Comparison of ENCODE assay signal across 8 mouse cellular contexts in genomic region chr19:4943253-4943588, GRCm38 (mm10). TPM values are rescaled to one million over a fixed set of nuclear protein-coding genes. Genes with fewer than 3 reads are reported as not detected.
DNase-seq lines count a peak whose midpoint lies in the region; ATAC-seq and TF ChIP-seq lines count a peak whose summit lies in the region.

No protein-coding gene starts in this region.

- H3K4me3 ChIP-seq in liver, adult 2 months (ENCODE audit: insufficient read depth, low read depth, low read length): peak overlapping the region; percentile 8; the same call in 1 of the 2 replicates
- peak overlapping the region; percentile 72 for H3K4me3 ChIP-seq in intestine, embryonic 16.5 days (ENCODE audit: low read length)
- H3K4me3 ChIP-seq in midbrain, embryonic 15.5 days: peak overlapping the region; percentile 82

- 0 out of 2 replicates have a peak, but pooled peaks have one; percentile 9 for ATAC-seq in erythroblast, adult 5-6 weeks (replicated peaks; ENCODE audit: low FRiP score, poor library complexity, severe bottlenecking)
- peak; percentile 73 for ATAC-seq in intestine, embryonic 16.5 days
- ATAC-seq in midbrain, embryonic 15.5 days (replicated peaks): no peak

- no peak overlapping the region for H3K27ac ChIP-seq in liver, adult 2 months (replicated peaks; ENCODE audit: insufficient read depth, low read depth, low read length)
- no peak overlapping the region for H3K27ac ChIP-seq in intestine, embryonic 16.5 days (ENCODE audit: low read length)
- H3K27ac ChIP-seq in midbrain, embryonic 15.5 days: peak overlapping the region; percentile 86

- H3K79me2 ChIP-seq in liver, adult 2 months (ENCODE audit: control insufficient read depth, insufficient read depth, low read length): no peaks in the 10 kb centered on the region

- peak overlapping the region; percentile 96 for H3K4me2 ChIP-seq in intestine, embryonic 16.5 days (ENCODE audit: low read depth, low read length)
- peak overlapping the region; percentile 67 for H3K4me2 ChIP-seq in midbrain, embryonic 15.5 days

- H3K36me3 ChIP-seq in liver, adult 2 months (ENCODE audit: control insufficient read depth, insufficient read depth, low read length): no peaks in the 10 kb centered on the region
- H3K36me3 ChIP-seq in intestine, embryonic 16.5 days (ENCODE audit: control insufficient read depth, insufficient read depth, low read length): no peaks in the 10 kb centered on the region
- no peaks in the 10 kb centered on the region for H3K36me3 ChIP-seq in midbrain, embryonic 15.5 days (replicated peaks)

- H3K9ac ChIP-seq in liver, adult 2 months (ENCODE audit: low read depth, low read length): peak overlapping the region; percentile 39; the same call in 1 of the 2 replicates
- peak overlapping the region; percentile 77 for H3K9ac ChIP-seq in intestine, embryonic 16.5 days (ENCODE audit: low read depth, low read length)
- H3K9ac ChIP-seq in midbrain, embryonic 15.5 days: peak overlapping the region; percentile 75

- WGBS in liver, adult 2 months: 4% methylated on average over 13 of the region's 13 CpGs
- 4% methylated on average over 13 of the region's 13 CpGs for WGBS in intestine, embryonic 16.5 days
- WGBS in midbrain, embryonic 15.5 days: 7% methylated on average over 13 of the region's 13 CpGs

- DNase-seq in liver, adult 2 months (ENCODE audit: extremely low read depth, low read depth, low spot score): no peak
- DNase-seq in liver: no peak
- DNase-seq in cerebellum, adult 18-20 months: no peak
- no peak for DNase-seq in adrenal gland, adult 18-20 months (ENCODE audit: low spot score in 2 of 2)
- DNase-seq in spleen, postnatal 10 days (ENCODE audit: low spot score in 2 of 2): no peak

- no peaks in the 10 kb centered on the region for H3K27me3 ChIP-seq in liver, adult 2 months (ENCODE audit: control insufficient read depth, insufficient read depth, low read length)
- no peaks in the 10 kb centered on the region for H3K27me3 ChIP-seq in intestine, embryonic 16.5 days (replicated peaks; ENCODE audit: control insufficient read depth, insufficient read depth, low read length)
- peaks cover 2% of the 10 kb centered on the region; the same call in 1 of the 2 replicates for H3K27me3 ChIP-seq in midbrain, embryonic 15.5 days (replicated peaks)

- TF ChIP-seq CTCF in liver, adult 2 months (IDR thresholded peaks at IDR 0.05; ENCODE audit: low read depth, low read length): no peak

- no peak for TF ChIP-seq POLR2A in liver, adult 2 months (IDR thresholded peaks at IDR 0.05; ENCODE audit: extremely low read depth, insufficient read depth, low read length)

- peaks cover 6% of the 10 kb centered on the region; the same call in 1 of the 2 replicates for H3K4me1 ChIP-seq in liver, adult 2 months (ENCODE audit: control insufficient read depth, insufficient read depth, low read length)
- H3K4me1 ChIP-seq in intestine, embryonic 16.5 days (ENCODE audit: control insufficient read depth, insufficient read depth, low read length): peaks cover 2% of the 10 kb centered on the region; the same call in 1 of the 2 replicates
- H3K4me1 ChIP-seq in midbrain, embryonic 15.5 days: peaks cover 14% of the 10 kb centered on the region

- no peaks in the 10 kb centered on the region for H3K9me3 ChIP-seq in intestine, embryonic 16.5 days (ENCODE audit: control insufficient read depth, low read length)
- no peaks in the 10 kb centered on the region for H3K9me3 ChIP-seq in midbrain, embryonic 15.5 days

RNA-seq across cellular contexts. Expression of gene Peli3, which starts 0.3 kb away (rescaled TPM):
- total RNA-seq in liver, adult 2 months (2014; rRNA removed): 1.0 and 3.4 TPM in 2 replicates
- polyA plus RNA-seq in liver, adult 2 months (2012; rRNA removed): 1.4 and 2.6 TPM in 2 replicates
- not detected in 2 replicates for total RNA-seq in erythroblast, adult 5-6 weeks (2015; ENCODE audit: low replicate concordance)
- total RNA-seq in erythroblast, adult 5-6 weeks (2017; ENCODE audit: low replicate concordance): not detected in 2 replicates
- polyA plus RNA-seq in intestine, embryonic 16.5 days (2015; fragmentation: Nextera tagmentation; extraction: Ambion mirVana): 1.3 and 1.6 TPM in 2 replicates
- 14.0 and 14.5 TPM in 2 replicates for polyA plus RNA-seq in midbrain, embryonic 15.5 days (2015; fragmentation: Nextera tagmentation; extraction: Ambion mirVana)
- total RNA-seq in adrenal gland, adult 18-20 months (2021): 1 to 10 TPM; 6.8 to 8.9 TPM

RNA-seq across cellular contexts. Expression of gene Dpp3, which starts 15.1 kb away (rescaled TPM):
- total RNA-seq in liver, adult 2 months (2014; rRNA removed): 52.1 and 69.7 TPM in 2 replicates
- polyA plus RNA-seq in liver, adult 2 months (2012; rRNA removed): 121 and 122 TPM in 2 replicates
- total RNA-seq in erythroblast, adult 5-6 weeks (2015; ENCODE audit: low replicate concordance): 4.6 and 7.5 TPM in 2 replicates
- total RNA-seq in erythroblast, adult 5-6 weeks (2017; ENCODE audit: low replicate concordance): 6.0 and 7.3 TPM in 2 replicates
- 137 and 138 TPM in 2 replicates for polyA plus RNA-seq in intestine, embryonic 16.5 days (2015; fragmentation: Nextera tagmentation; extraction: Ambion mirVana)
- 125 TPM in 2 replicates for polyA plus RNA-seq in midbrain, embryonic 15.5 days (2015; fragmentation: Nextera tagmentation; extraction: Ambion mirVana)
- total RNA-seq in adrenal gland, adult 18-20 months (2021): 10 to 100 TPM; 51.4 to 86.6 TPM

RNA-seq across cellular contexts. Expression of gene Mrpl11, which starts 18.7 kb away (rescaled TPM):
- total RNA-seq in liver, adult 2 months (2014; rRNA removed): 40.0 and 46.4 TPM in 2 replicates
- polyA plus RNA-seq in liver, adult 2 months (2012; rRNA removed): 27.6 and 30.7 TPM in 2 replicates
- 3.7 and 4.4 TPM in 2 replicates for total RNA-seq in erythroblast, adult 5-6 weeks (2015; ENCODE audit: low replicate concordance)
- total RNA-seq in erythroblast, adult 5-6 weeks (2017; ENCODE audit: low replicate concordance): 1.8 and 7.8 TPM in 2 replicates
- 88.1 and 98.2 TPM in 2 replicates for polyA plus RNA-seq in intestine, embryonic 16.5 days (2015; fragmentation: Nextera tagmentation; extraction: Ambion mirVana)
- 91.7 and 96.4 TPM in 2 replicates for polyA plus RNA-seq in midbrain, embryonic 15.5 days (2015; fragmentation: Nextera tagmentation; extraction: Ambion mirVana)
- 10 to 100 TPM; 51.3 to 59.1 TPM for total RNA-seq in adrenal gland, adult 18-20 months (2021)

RNA-seq across cellular contexts. Expression of gene Bbs1, which starts 36.8 kb away (rescaled TPM):
- total RNA-seq in liver, adult 2 months (2014; rRNA removed): 0.65 and 0.87 TPM in 2 replicates
- polyA plus RNA-seq in liver, adult 2 months (2012; rRNA removed): 0.73 and 0.95 TPM in 2 replicates
- total RNA-seq in erythroblast, adult 5-6 weeks (2015; ENCODE audit: low replicate concordance): 0.84 and 1.5 TPM in 2 replicates
- total RNA-seq in erythroblast, adult 5-6 weeks (2017; ENCODE audit: low replicate concordance): 0.42 and 1.2 TPM in 2 replicates
- 2.4 and 2.8 TPM in 2 replicates for polyA plus RNA-seq in intestine, embryonic 16.5 days (2015; fragmentation: Nextera tagmentation; extraction: Ambion mirVana)
- 11.7 and 12.1 TPM in 2 replicates for polyA plus RNA-seq in midbrain, embryonic 15.5 days (2015; fragmentation: Nextera tagmentation; extraction: Ambion mirVana)
- total RNA-seq in adrenal gland, adult 18-20 months (2021): 1 to 10 TPM; 5.1 to 8.9 TPM

RNA-seq across cellular contexts. Expression of gene Npas4, which starts 46.9 kb away (rescaled TPM):
- total RNA-seq in liver, adult 2 months (2014; rRNA removed): not detected in 2 replicates
- not detected in 2 replicates for polyA plus RNA-seq in liver, adult 2 months (2012; rRNA removed)
- total RNA-seq in erythroblast, adult 5-6 weeks (2015; ENCODE audit: low replicate concordance): not detected in 2 replicates
- not detected in 2 replicates for total RNA-seq in erythroblast, adult 5-6 weeks (2017; ENCODE audit: low replicate concordance)
- 0.13 and 0.22 TPM in 2 replicates for polyA plus RNA-seq in intestine, embryonic 16.5 days (2015; fragmentation: Nextera tagmentation; extraction: Ambion mirVana)
- 0.49 and 0.67 TPM in 2 replicates for polyA plus RNA-seq in midbrain, embryonic 15.5 days (2015; fragmentation: Nextera tagmentation; extraction: Ambion mirVana)
- under 1 TPM; 0.35 to 0.46 TPM for total RNA-seq in adrenal gland, adult 18-20 months (2021)

Comparison
In these comparisons a context has a peak if more than half of its experiments do, and no peak if none do; other contexts are left out.
1. H3K4me3 ChIP-seq: peak in every context shown above with its lines; median percentile 82 in midbrain, embryonic 15.5 days; 72 in intestine, embryonic 16.5 days; 8 in liver, adult 2 months.